Mouse (Mus musculus) liver, embryonic 13.5 days (tissue): ENCODE results near the gene 2810408A11Rik. TPM values are rescaled to one million over a fixed set of nuclear protein-coding genes. Genes with fewer than 3 reads are reported as not detected.
"Not testable (repeated sequence)": the region's sequence is repeated elsewhere in the genome, so short reads cannot be mapped to it uniquely, and the experiment has no call there.

Source experiments
- ATAC-seq: fragments of 200-750 bp; cut with Nextera tagmentation; 2 replicates; pipeline ENCODE4 v1.8.0; 2017; ENCODE audit warnings: low read depth, mild to moderate bottlenecking, moderate number of reproducible peaks, moderate library complexity
- DNase-seq: peaks from one replicate; pipeline ENCODE4 v3.0.0; 2022
- H3K27ac ChIP-seq: fragments of 300-500 bp; sonication (generic); 2 replicates; pipeline ENCODE4 v1.5.1; 2015; ENCODE audit warnings: moderate library complexity, mild to moderate bottlenecking, inconsistent platforms
- H3K27me3 ChIP-seq: fragments of 300-500 bp; sonication (generic); 2 replicates; pipeline ENCODE4 v1.6.1; 2015; ENCODE audit warnings: mild to moderate bottlenecking, inconsistent platforms
- H3K36me3 ChIP-seq: fragments of 300-500 bp; sonication (generic); 2 replicates; pipeline ENCODE4 v1.6.1; 2015; ENCODE audit warnings: mild to moderate bottlenecking, inconsistent platforms
- H3K4me1 ChIP-seq: fragments of 300-500 bp; sonication (generic); replicated peaks from 2 replicates; pipeline ENCODE4 v1.6.1; 2015; ENCODE audit warnings: inconsistent platforms
- H3K4me2 ChIP-seq: fragments of 300-500 bp; sonication (generic); 2 replicates; pipeline ENCODE4 v1.6.1; 2015; ENCODE audit warnings: inconsistent platforms, mild to moderate bottlenecking, moderate library complexity
- H3K4me3 ChIP-seq: fragments of 300-500 bp; sonication (generic); replicated peaks from 2 replicates; pipeline ENCODE4 v1.5.1; 2015; ENCODE audit warnings: mild to moderate bottlenecking, inconsistent platforms
- H3K9ac ChIP-seq: fragments of 300-500 bp; sonication (generic); 2 replicates; pipeline ENCODE4 v1.6.1; 2015; ENCODE audit warnings: mild to moderate bottlenecking, inconsistent platforms
- H3K9me3 ChIP-seq: fragments of 300-500 bp; sonication (generic); replicated peaks from 2 replicates; pipeline ENCODE4 v1.6.1; 2016; ENCODE audit warnings: inconsistent platforms
- WGBS: fragments of 180-500 bp; shearing (Covaris S2); methylation state at CpG from one replicate; pipeline ENCODE4 v1.1.7; 2015; ENCODE audit not compliant: insufficient replicate concordance; 5-methylcytosine and 5-hydroxymethylcytosine counted together
- polyA plus RNA-seq: library from polyadenylated mRNA; unstranded; fragments of >200 nt; fragmentation: Nextera tagmentation; extraction: Ambion mirVana; gene quantifications from 2 replicates; pipeline ENCODE4 v1.2.1, GENCODE M21; 2015

The 2810408A11Rik gene
- polyA plus RNA-seq, 1 experiment from 2014 or later, result 0.89 TPM

DNA sequence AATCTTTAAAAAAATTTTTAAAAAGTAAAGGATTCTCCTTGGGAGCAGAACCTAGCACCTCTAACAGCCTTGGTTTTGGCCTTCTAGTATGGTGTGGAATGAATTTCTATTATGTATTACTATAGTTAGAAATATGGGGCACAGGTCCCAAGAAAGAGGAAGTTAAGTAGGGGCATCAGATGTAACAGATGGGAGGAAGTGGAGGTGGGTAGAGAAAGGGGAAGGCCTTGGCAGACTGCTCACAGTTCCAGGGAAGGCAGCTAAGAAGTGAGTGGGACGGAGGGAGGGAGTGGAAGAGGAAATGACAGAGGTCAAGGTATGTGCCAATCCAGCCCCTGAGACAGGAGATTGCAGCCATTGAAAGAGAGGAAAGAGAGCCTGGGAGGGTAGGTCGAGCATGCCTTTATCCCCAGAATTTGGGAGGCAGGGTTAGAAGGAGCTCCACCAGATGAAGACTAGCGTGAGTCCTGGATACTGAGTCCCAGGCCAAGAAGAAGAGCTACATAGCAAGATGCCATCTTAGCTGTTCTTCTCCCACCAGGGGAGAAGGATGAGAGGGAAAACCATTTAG lies 30.3 kb upstream of the 2810408A11Rik start:
- peaks cover 22% of the 10 kb centered on the region for H3K4me1 ChIP-seq
- no peaks in the 10 kb centered on the region for H3K36me3 ChIP-seq
- peak overlapping the region; percentile 15; the same call in 1 of the 2 replicates for H3K27ac ChIP-seq
- no peaks in the 10 kb centered on the region for H3K9me3 ChIP-seq
- no peak overlapping the region for H3K4me3 ChIP-seq
- DNase-seq, result no peak
- ATAC-seq, result no peak
- H3K9ac ChIP-seq, result no peak overlapping the region
- 0 out of 2 replicates have a peak overlapping the region, but pooled peaks have one; percentile 21 for H3K4me2 ChIP-seq
- 36% methylated on average over 3 of the region's 3 CpGs for WGBS
- peaks cover 22% of the 10 kb centered on the region for H3K27me3 ChIP-seq

DNA sequence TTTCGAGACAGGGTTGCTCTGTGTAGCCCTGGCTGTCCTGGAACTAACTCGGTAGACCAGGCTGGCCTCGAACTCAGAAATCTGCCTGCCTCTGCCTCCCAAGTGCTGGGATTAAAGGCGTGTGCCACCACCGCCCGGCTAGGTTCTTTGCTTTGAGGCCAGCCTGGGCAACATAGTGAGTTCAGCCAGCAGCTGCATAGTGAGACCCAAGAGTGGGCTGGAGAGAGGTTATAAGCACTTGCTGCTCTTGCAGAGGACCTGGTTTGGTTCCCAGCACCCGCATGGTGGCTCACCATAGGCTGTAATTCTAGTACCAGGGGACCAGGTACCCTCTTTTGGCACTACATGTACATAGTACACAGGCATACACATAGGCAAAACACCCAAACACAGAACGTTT lies 29.4 kb upstream of the 2810408A11Rik start:
- peaks cover 13% of the 10 kb centered on the region for H3K4me1 ChIP-seq
- ATAC-seq, H3K4me2 ChIP-seq, H3K36me3 ChIP-seq, H3K9ac ChIP-seq, H3K27ac ChIP-seq, H3K9me3 ChIP-seq, H3K4me3 ChIP-seq, DNase-seq: not testable (repeated sequence)
- 75% methylated on average over 8 of the region's 8 CpGs for WGBS
- H3K27me3 ChIP-seq, result peaks cover 13% of the 10 kb centered on the region

DNA sequence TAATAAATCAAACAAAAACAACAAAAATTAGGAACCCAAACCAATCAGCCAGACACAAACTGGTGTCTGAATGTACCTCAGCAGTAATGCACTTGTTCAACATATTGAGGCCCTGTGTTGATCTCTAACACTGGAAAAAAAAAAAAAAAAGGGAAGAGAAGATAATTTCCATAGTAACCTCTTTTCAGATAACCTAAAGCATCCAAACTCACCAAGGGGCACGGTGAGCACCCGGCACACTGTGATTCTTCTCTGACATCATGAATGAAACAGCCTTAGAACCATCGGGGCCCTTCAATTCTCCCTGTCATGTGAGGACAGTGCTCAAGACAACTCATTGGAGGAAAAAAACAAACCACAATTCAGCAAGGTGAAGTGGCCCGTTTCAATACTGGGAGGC lies 28.9 kb upstream of the 2810408A11Rik start:
- DNase-seq (no peak), ATAC-seq (no peak)
- H3K27me3 ChIP-seq, result peaks cover 8% of the 10 kb centered on the region
- no peaks in the 10 kb centered on the region for H3K9me3 ChIP-seq
- no peak overlapping the region for H3K4me2 ChIP-seq
- no peak overlapping the region for H3K9ac ChIP-seq
- H3K27ac ChIP-seq, result no peak overlapping the region
- no peak overlapping the region for H3K4me3 ChIP-seq
- H3K36me3 ChIP-seq, result no peaks in the 10 kb centered on the region
- WGBS, result 34% methylated on average over 4 of the region's 4 CpGs
- H3K4me1 ChIP-seq, result peaks cover 8% of the 10 kb centered on the region

DNA sequence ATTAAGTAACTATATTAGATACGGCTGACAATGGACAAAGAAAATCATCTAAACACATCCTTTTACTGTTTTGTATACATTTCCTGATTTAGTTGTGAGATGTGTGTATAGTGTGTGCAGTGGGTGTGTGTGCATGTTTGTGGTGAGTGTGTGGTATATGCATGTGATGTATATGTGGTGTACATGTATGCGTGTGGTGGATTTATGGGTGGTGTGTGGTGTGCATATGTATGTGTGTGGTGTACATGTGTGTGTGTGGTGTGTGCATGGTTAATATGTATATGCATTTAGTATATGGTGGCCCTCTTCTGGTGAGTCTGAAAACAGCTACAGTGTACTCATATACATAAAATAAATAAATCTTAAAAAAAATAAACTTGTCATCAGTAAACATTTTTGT lies 26.7 kb upstream of the 2810408A11Rik start:
- no peaks in the 10 kb centered on the region for H3K36me3 ChIP-seq
- peaks cover 21% of the 10 kb centered on the region for H3K4me1 ChIP-seq
- no peak overlapping the region for H3K27ac ChIP-seq
- no peak overlapping the region for H3K4me2 ChIP-seq
- no peak overlapping the region for H3K9ac ChIP-seq
- no peak for DNase-seq
- H3K4me3 ChIP-seq, result no peak overlapping the region
- no peaks in the 10 kb centered on the region for H3K9me3 ChIP-seq
- no peaks in the 10 kb centered on the region for H3K27me3 ChIP-seq
- ATAC-seq, result no peak
- WGBS, result 87% methylated on average over 2 of the region's 2 CpGs

DNA sequence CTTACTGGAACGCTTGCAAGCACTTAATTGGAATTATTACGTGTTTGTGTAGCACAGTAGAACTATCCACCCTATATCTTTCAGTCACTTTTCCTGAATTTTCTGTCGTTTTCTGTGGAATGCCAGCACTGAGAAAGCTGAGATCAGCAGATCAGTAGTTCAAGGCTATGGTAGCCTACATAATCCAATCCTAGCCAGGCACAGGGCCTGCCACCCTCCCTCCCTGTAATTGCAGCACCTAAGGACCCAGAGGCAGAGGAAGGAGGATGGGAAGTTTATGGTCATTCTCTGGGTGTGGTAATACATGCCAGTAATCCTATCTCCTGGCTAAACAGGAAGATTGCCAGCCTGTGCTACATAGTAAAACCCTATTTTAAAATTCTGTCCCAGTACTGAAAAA lies 22.0 kb upstream of the 2810408A11Rik start:
- no peaks in the 10 kb centered on the region for H3K9me3 ChIP-seq
- no peak for ATAC-seq
- no peak for DNase-seq
- H3K36me3 ChIP-seq, result peaks cover 17% of the 10 kb centered on the region
- peak overlapping the region; percentile 78 for H3K9ac ChIP-seq
- no peaks in the 10 kb centered on the region for H3K27me3 ChIP-seq
- peak overlapping the region; percentile 91 for H3K4me3 ChIP-seq
- WGBS, result 60% methylated on average over 3 of the region's 3 CpGs
- peak overlapping the region; percentile 99 for H3K27ac ChIP-seq
- H3K4me2 ChIP-seq, result peak overlapping the region; percentile 84
- peaks cover 42% of the 10 kb centered on the region for H3K4me1 ChIP-seq

DNA sequence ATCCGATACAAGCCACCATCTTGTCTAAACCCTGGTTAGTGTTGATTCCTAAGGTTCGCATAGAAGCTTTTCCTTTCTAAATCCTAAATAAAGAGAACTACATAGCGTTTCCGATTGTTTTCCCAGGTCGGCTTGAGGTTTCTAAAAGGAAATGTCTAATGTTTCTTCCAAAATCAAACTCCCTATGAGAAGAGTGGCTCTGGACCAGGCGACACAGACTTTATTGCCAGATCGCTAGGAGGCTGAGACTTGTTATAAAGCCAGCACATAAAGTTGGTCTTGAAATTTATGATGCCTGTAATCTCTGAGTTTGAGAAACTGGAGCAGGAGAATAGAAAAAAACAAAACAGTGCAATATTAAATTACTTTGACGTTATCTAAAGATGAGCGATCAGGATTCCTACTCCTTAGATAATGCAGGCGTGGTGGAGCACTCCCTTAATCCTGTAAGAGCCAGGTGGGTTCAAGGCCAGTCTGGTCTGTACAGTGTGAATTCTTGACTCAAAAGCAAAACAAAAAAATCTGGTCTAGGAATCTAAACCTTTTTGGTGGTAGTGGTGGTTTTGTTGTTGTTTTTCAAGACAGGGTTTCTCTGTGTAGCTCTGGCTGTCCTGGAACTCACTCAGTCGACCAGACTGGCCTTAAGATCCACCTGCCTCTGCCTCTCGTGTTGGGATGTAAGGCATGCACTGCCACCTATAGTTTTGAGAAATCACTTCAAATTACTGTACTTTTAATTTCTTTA lies 21.4 kb upstream of the 2810408A11Rik start:
- ATAC-seq, result no peak
- no peaks in the 10 kb centered on the region for H3K9me3 ChIP-seq
- peak overlapping the region; percentile 91 for H3K4me3 ChIP-seq
- H3K9ac ChIP-seq, result peak overlapping the region; percentile 78
- H3K27ac ChIP-seq, result peak overlapping the region; percentile 99
- DNase-seq, result no peak
- H3K4me1 ChIP-seq, result peaks cover 48% of the 10 kb centered on the region
- H3K36me3 ChIP-seq, result peaks cover 23% of the 10 kb centered on the region
- peak overlapping the region; percentile 84 for H3K4me2 ChIP-seq
- no peaks in the 10 kb centered on the region for H3K27me3 ChIP-seq
- 3% methylated on average over 12 of the region's 12 CpGs for WGBS

DNA sequence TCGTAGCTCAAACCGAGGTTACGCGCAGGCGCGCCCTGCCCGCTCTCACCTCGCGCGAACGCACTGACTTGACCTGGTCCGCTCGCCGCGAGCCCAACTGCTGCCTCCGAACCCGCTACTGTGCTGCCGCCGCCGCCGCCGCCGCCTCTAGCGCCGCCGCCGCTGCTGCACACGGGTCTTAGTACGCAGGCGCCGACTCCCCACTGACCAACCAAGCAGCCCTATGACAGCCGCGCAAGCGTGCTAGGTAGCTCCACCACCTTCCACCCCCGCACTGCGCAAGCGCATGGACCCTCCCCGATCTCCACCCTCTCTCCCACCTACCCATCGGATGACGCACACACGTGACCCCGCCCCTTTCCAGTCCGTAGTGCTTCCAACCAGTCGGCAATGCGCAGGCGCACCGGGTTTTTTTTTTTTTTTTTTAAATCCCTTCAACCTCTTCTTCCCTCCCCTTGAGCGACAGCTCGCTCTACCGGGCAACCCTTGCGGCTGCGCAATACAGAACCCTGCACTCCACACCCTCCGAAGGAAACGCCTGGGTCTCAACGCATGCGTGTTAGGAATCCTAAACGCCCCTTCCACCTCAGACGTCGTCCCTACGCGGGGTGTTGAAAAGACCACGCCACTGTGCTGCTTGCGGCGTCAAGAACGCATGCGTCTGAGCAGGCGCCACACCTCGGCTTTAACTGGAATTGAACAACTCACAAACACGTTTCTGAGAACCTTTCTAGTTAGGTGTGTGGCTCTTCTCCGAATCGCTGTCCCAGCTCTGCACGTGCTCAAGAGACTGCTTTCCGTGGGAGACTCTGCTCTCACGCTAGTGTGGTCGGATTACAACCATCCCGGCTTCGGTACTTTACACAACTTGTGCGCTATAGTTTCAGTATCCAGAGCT lies 20.6 kb upstream of the 2810408A11Rik start, which contains the start of gene Eif5a:
Gene Eif5a, minus strand, starts transcription at position 845 of the 898 bp plus-strand sequence.
- Histone ChIP-seq H3K9ac (peak within 1 kb of the TSS; percentile 99), H3K4me2 (peak within 1 kb of the TSS; percentile 98), H3K9me3 (no peaks in the 10 kb centered on the region), H3K4me3 (peak within 1 kb of the TSS; percentile 91), H3K27me3 (no peaks in the 10 kb centered on the region), H3K4me1 (peaks cover 56% of the 10 kb centered on the region), H3K27ac (peak within 1 kb of the TSS; percentile 99), H3K36me3 (peaks cover 31% of the 10 kb centered on the region)
- peak; percentile 100 for DNase-seq
- under 1% methylated on average over 78 of the region's 78 CpGs for WGBS
- ATAC-seq, result peak; percentile 90

DNA sequence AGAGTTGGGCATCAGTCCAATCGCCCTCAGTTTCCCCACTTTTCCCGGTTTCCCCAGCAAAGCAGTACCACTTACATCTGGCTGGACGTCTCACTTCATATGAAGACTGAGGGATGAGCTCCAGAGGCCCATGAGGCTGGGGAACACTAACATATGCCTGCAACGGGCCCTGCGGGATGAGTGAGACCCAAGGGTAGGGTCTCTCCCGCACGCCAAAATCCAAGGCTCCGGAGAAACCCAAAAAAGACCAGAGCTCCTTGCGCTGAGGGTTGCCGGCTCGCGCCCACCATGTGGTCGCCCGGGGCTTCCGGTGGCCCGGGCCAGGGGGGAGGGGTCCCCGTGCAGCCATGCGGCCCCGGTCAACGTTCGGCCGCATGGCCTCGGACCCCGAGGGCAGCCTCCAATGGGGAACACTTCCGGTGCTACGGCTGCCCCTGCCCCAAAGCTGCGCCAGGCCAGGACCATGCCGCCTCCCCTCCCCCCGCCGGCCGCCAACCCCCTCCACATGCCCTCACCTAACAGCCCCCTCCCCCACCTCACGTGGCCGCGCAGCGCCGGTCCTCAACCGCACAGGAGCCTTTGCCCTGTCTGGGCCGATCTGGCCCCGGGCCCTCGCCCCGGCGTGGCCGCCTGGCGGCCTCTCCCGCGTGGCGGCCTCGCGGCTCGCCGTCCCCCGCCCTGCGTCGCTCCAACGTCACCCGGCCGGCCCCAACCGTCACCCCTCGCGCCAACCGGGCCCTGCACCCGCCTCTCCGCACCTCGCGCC lies 19.7 kb upstream of the 2810408A11Rik start:
- under 1% methylated on average over 58 of the region's 65 CpGs for WGBS
- peak; percentile 23 for DNase-seq
- peaks cover 41% of the 10 kb centered on the region for H3K36me3 ChIP-seq

DNA sequence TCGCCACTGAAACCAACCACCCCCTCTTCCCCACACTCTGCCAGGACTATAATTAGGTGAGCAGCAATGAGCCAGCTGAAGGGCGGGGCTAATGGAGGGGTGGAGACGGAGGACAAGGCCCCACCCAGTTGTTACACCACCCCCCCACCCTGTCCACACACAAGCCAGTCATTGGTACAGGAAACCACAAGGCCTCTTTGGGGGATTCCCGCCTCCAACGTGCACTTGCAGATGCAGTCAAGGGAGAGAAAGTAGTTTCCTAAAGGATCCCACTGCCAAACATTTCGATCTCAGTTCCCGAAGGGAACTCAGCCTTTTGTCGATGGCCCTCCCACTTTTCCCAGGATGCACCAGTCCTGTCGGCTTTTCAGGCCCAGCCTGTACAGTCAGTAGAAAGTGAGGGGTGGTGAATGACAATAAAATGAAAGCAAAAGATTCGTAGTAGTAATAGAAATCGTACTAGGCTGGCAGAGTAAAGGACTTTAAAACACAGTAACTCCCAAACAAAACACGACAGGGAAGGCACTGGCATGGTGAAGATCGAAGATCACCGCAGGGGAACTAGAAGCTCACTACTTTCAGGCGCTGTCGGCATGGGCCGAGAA lies 19.0 kb upstream of the 2810408A11Rik start:
- Histone ChIP-seq H3K36me3 (peaks cover 47% of the 10 kb centered on the region), H3K9me3 (no peaks in the 10 kb centered on the region), H3K4me1 (peaks cover 72% of the 10 kb centered on the region), H3K27me3 (no peaks in the 10 kb centered on the region), H3K4me3 (peak overlapping the region; percentile 91), H3K27ac (peak overlapping the region; percentile 99), H3K4me2 (peak overlapping the region; percentile 98), H3K9ac (peak overlapping the region; percentile 99)
- WGBS, result under 1% methylated on average over 17 of the region's 17 CpGs
- peak; percentile 87 for DNase-seq
- peak; percentile 47 for ATAC-seq

More for the DNA sequence above, 19.7 kb upstream of the 2810408A11Rik start:
- H3K4me1 ChIP-seq, result peaks cover 65% of the 10 kb centered on the region
- peak overlapping the region; percentile 91 for H3K4me3 ChIP-seq
- H3K9ac ChIP-seq, result peak overlapping the region; percentile 99
- H3K27me3 ChIP-seq, result no peaks in the 10 kb centered on the region
- no peaks in the 10 kb centered on the region for H3K9me3 ChIP-seq
- peak overlapping the region; percentile 99 for H3K27ac ChIP-seq
- ATAC-seq, result peak; percentile 4; the same call in 1 of the 2 replicates
- peak overlapping the region; percentile 98 for H3K4me2 ChIP-seq

DNA sequence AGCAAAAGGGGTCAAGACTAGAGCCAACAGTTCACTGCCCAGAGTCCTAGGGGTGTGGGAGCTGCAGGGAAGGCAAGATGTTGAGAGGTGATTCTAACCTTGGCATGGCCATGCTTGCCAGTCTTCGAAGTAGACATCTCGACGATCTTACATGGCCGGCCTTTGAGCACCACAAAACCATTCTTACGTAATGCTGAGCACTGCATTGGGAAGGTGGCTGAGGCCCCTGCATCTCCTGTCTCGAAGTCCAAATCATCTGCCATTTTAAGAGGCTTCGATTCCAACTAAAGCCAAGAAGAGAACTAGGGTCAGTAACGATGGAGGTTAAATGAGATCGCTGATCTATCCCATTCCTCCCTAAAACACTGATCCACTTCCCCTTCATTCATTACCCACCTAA lies 18.3 kb upstream of the 2810408A11Rik start:
- 43% methylated on average over 9 of the region's 9 CpGs for WGBS
- Histone ChIP-seq H3K4me1 (peaks cover 72% of the 10 kb centered on the region), H3K36me3 (peaks cover 50% of the 10 kb centered on the region), H3K27ac (peak overlapping the region; percentile 99), H3K4me2 (peak overlapping the region; percentile 98), H3K9ac (peak overlapping the region; percentile 99), H3K27me3 (no peaks in the 10 kb centered on the region), H3K4me3 (peak overlapping the region; percentile 91), H3K9me3 (no peaks in the 10 kb centered on the region)
- ATAC-seq (no peak), DNase-seq (no peak)
